Mouse (Mus musculus) megakaryocyte-erythroid progenitor cell, adult 5 weeks (primary cell): Measurements from ENCODE around the gene C7. TPM values are rescaled to one million over a fixed set of nuclear protein-coding genes. Genes with fewer than 3 reads are reported as not detected.

Experiments
- polyA plus RNA-seq: library from polyadenylated mRNA; stranded (reverse); fragments of >175 nt; gene quantifications from 2 replicates; pipeline ENCODE4 v1.2.3, GENCODE M21; 2012

C7 gene
- not detected in 2 replicates for polyA plus RNA-seq

GRCm38 (mm10) chr15:5063635-5064034 lies at the start of gene C7:
Gene C7 (minus strand): TSS chr15:5063740.

GRCm38 (mm10) chr15:5107686-5108654 lies 44.4 kb upstream of the C7 start, which contains the start of gene Card6:
Gene Card6 (minus strand): TSS chr15:5108539.

Other genes with a start within 250 kb of the C7 start
- not detected in 2 replicates for gene Mroh2b, start 165.0 kb downstream of the C7 start, polyA plus RNA-seq
- gene Card6, start 44.8 kb upstream of the C7 start, polyA plus RNA-seq = 0.41 and 0.44 TPM in 2 replicates
- 58.7 and 79.6 TPM in 2 replicates for gene Rpl37, start 52.9 kb upstream of the C7 start, polyA plus RNA-seq
- 2.4 and 2.7 TPM in 2 replicates for gene Prkaa1, start 80.1 kb upstream of the C7 start, polyA plus RNA-seq
- gene Ttc33, start 121.8 kb upstream of the C7 start, polyA plus RNA-seq = 28.5 and 34.8 TPM in 2 replicates
- gene Ptger4, start 180.4 kb upstream of the C7 start, polyA plus RNA-seq = 15.4 and 22.7 TPM in 2 replicates